Mouse (Mus musculus) E14TG2a.4 (cell line): ENCODE results near the gene Slco6d1.
"Not testable (repeated sequence)": the region's sequence is repeated elsewhere in the genome, so short reads cannot be mapped to it uniquely, and the experiment has no call there.

Experiments used
- CTCF ChIP-seq: conservative IDR thresholded peaks from 2 replicates; pipeline ENCODE4 v1.5.1; 2014; ENCODE audit warnings: low read length
- POU5F1 ChIP-seq: IDR thresholded peaks from 2 replicates; pipeline ENCODE4 v1.6.1; 2014; ENCODE audit warnings: low read length, borderline replicate concordance

GRCm38 (mm10) chr1:98476381-98476780 lies 55.5 kb downstream of the Slco6d1 start:
- TF ChIP-seq CTCF, POU5F1: not testable (repeated sequence)
